Mouse (Mus musculus): Measurements from ENCODE around the gene Camta1. TPM values are rescaled to one million over a fixed set of nuclear protein-coding genes. Genes with fewer than 3 reads are reported as not detected.

The Camta1 gene
- polyA plus RNA-seq, 1 experiment from 2014 or later: 81.8 TPM

- H3K27ac ChIP-seq (ENCODE audit: low read length): no peak overlapping the region
- no peaks in the 10 kb centered on the region for H3K36me3 ChIP-seq (ENCODE audit: control insufficient read depth, insufficient read depth, low read length)
- H3K9me3 ChIP-seq (replicated peaks; ENCODE audit: control insufficient read depth, low read length): no peaks in the 10 kb centered on the region
- WGBS: 67% methylated on average over 7 of the region's 7 CpGs
- no peak overlapping the region for H3K4me3 ChIP-seq (replicated peaks; ENCODE audit: low read length)
- H3K9ac ChIP-seq (ENCODE audit: low read length): no peak overlapping the region
- ATAC-seq (ENCODE audit: insufficient read depth, low FRiP score): no peak
- no peak overlapping the region for H3K4me2 ChIP-seq (ENCODE audit: low read depth, low read length)
- no peaks in the 10 kb centered on the region for H3K27me3 ChIP-seq (ENCODE audit: control insufficient read depth, insufficient read depth, low read length)
- no peaks in the 10 kb centered on the region for H3K4me1 ChIP-seq (ENCODE audit: control insufficient read depth, insufficient read depth, low read length)
These were observed 292.8 kb downstream of the Camta1 start for GRCm38 (mm10) chr4:151568887-151569286.

- H3K9ac ChIP-seq (ENCODE audit: low read length): no peak overlapping the region
- no peak overlapping the region for H3K4me2 ChIP-seq (ENCODE audit: low read depth, low read length)
- H3K4me1 ChIP-seq (ENCODE audit: control insufficient read depth, insufficient read depth, low read length): no peaks in the 10 kb centered on the region
- no peak overlapping the region for H3K27ac ChIP-seq (ENCODE audit: low read length)
- no peaks in the 10 kb centered on the region for H3K36me3 ChIP-seq (ENCODE audit: control insufficient read depth, insufficient read depth, low read length)
- no peak overlapping the region for H3K4me3 ChIP-seq (replicated peaks; ENCODE audit: low read length)
- 73% methylated on average over 4 of the region's 4 CpGs for WGBS
- no peak for ATAC-seq (ENCODE audit: insufficient read depth, low FRiP score)
- no peaks in the 10 kb centered on the region for H3K27me3 ChIP-seq (ENCODE audit: control insufficient read depth, insufficient read depth, low read length)
- H3K9me3 ChIP-seq (replicated peaks; ENCODE audit: control insufficient read depth, low read length): no peaks in the 10 kb centered on the region
These were observed 294.6 kb downstream of the Camta1 start for GRCm38 (mm10) chr4:151567105-151567504.

- Histone ChIP-seq H3K27me3 (ENCODE audit: control insufficient read depth, insufficient read depth, low read length) (no peaks in the 10 kb centered on the region), H3K9ac (ENCODE audit: low read length) (no peak overlapping the region), H3K4me2 (ENCODE audit: low read depth, low read length) (no peak overlapping the region), H3K36me3 (ENCODE audit: control insufficient read depth, insufficient read depth, low read length) (no peaks in the 10 kb centered on the region), H3K4me1 (ENCODE audit: control insufficient read depth, insufficient read depth, low read length) (no peaks in the 10 kb centered on the region), H3K27ac (ENCODE audit: low read length) (no peak overlapping the region), H3K9me3 (replicated peaks; ENCODE audit: control insufficient read depth, low read length) (no peaks in the 10 kb centered on the region), H3K4me3 (replicated peaks; ENCODE audit: low read length) (no peak overlapping the region)
- ATAC-seq (ENCODE audit: insufficient read depth, low FRiP score): no peak
- WGBS: 62% methylated on average over 9 of the region's 9 CpGs
These were observed 306.2 kb downstream of the Camta1 start for GRCm38 (mm10) chr4:151555505-151555904.

DNA sequence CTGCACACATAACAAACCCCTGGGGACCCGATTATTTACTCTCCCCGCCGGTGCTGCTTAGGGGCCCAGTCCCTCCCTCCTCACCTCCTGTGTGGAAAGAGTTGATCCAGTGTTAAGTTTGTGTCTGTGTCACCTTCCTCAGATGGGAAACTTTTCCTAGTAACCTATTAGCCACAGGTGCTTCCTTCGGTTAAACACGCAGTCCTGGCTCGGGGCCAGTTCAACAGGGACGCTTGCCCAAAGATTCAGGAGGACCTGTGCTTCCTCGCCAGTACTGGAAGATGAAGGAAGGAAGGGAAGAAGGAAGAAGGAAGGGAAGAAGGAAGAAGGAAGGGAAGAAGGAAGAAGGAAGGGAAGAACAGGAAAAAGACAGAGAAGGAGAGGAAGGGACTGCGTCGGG lies 312.2 kb downstream of the Camta1 start:
- Histone ChIP-seq H3K4me3 (replicated peaks; ENCODE audit: low read length) (no peak overlapping the region), H3K27ac (ENCODE audit: low read length) (no peak overlapping the region), H3K4me1 (ENCODE audit: control insufficient read depth, insufficient read depth, low read length) (0 out of 2 replicates have a peak, but pooled peaks cover 4% of the 10 kb centered on the region), H3K4me2 (ENCODE audit: low read depth, low read length) (no peak overlapping the region), H3K9me3 (replicated peaks; ENCODE audit: control insufficient read depth, low read length) (no peaks in the 10 kb centered on the region), H3K36me3 (ENCODE audit: control insufficient read depth, insufficient read depth, low read length) (no peaks in the 10 kb centered on the region), H3K27me3 (ENCODE audit: control insufficient read depth, insufficient read depth, low read length) (no peaks in the 10 kb centered on the region), H3K9ac (ENCODE audit: low read length) (no peak overlapping the region)
- 31% methylated on average over 10 of the region's 10 CpGs for WGBS
- ATAC-seq (ENCODE audit: insufficient read depth, low FRiP score): no peak

DNA sequence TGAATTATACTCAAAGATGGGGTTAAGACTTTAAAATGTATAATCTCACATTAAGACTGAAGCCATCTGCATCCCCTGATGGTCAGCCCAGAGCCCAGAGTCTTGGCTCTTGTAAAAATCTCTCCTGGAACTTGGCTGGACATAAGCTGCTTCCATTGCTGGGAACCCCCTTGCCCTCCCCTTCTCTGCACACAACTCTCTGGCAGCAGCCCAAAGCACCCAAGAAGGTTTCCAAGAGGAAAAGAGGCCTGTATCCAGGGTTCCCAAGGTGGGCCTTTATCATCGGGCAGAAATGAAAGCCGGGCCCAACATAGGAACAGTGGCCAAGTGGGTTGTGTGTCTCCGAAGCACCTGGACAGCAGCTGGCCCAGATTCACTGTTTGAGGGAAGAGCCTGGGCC lies 316.2 kb downstream of the Camta1 start:
- WGBS: 78% methylated on average over 3 of the region's 3 CpGs
- Histone ChIP-seq H3K4me2 (ENCODE audit: low read depth, low read length) (no peak overlapping the region), H3K4me3 (replicated peaks; ENCODE audit: low read length) (no peak overlapping the region), H3K27ac (ENCODE audit: low read length) (no peak overlapping the region), H3K9ac (ENCODE audit: low read length) (no peak overlapping the region), H3K36me3 (ENCODE audit: control insufficient read depth, insufficient read depth, low read length) (no peaks in the 10 kb centered on the region), H3K9me3 (replicated peaks; ENCODE audit: control insufficient read depth, low read length) (no peaks in the 10 kb centered on the region), H3K27me3 (ENCODE audit: control insufficient read depth, insufficient read depth, low read length) (no peaks in the 10 kb centered on the region), H3K4me1 (ENCODE audit: control insufficient read depth, insufficient read depth, low read length) (0 out of 2 replicates have a peak, but pooled peaks cover 4% of the 10 kb centered on the region)
- no peak for ATAC-seq (ENCODE audit: insufficient read depth, low FRiP score)

- Histone ChIP-seq H3K9ac (ENCODE audit: low read length) (no peak overlapping the region), H3K27me3 (ENCODE audit: control insufficient read depth, insufficient read depth, low read length) (no peaks in the 10 kb centered on the region), H3K9me3 (replicated peaks; ENCODE audit: control insufficient read depth, low read length) (no peaks in the 10 kb centered on the region), H3K4me1 (ENCODE audit: control insufficient read depth, insufficient read depth, low read length) (peaks cover 8% of the 10 kb centered on the region; the same call in 1 of the 2 replicates), H3K4me2 (ENCODE audit: low read depth, low read length) (no peak overlapping the region), H3K27ac (ENCODE audit: low read length) (no peak overlapping the region), H3K4me3 (replicated peaks; ENCODE audit: low read length) (no peak overlapping the region), H3K36me3 (ENCODE audit: control insufficient read depth, insufficient read depth, low read length) (no peaks in the 10 kb centered on the region)
- ATAC-seq (ENCODE audit: insufficient read depth, low FRiP score): no peak
- 51% methylated on average over 5 of the region's 5 CpGs for WGBS
These were observed 317.5 kb downstream of the Camta1 start for GRCm38 (mm10) chr4:151544191-151544590.

DNA sequence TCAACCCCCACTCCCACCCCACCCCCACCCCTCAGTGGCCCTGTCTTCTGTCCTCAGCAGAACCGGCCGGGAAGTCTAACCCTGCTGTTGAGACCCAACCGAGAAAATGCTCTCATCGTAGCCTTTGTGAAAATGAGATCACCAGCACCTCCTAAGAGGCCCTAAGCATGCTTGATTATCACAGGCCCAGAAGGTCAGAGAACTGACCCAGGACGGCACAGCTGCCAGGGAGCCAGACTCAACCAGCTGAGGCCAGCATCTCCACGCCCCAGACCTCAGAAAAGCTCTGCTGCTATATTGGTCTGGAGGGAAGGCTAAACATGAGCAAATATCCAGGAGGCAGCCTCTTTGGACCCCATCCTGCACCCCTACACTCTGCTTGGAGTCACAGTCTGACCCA lies 321.1 kb downstream of the Camta1 start:
- no peak for ATAC-seq (ENCODE audit: insufficient read depth, low FRiP score)
- 64% methylated on average over 6 of the region's 6 CpGs for WGBS
- H3K4me3 ChIP-seq (replicated peaks; ENCODE audit: low read length): no peak overlapping the region
- H3K9me3 ChIP-seq (replicated peaks; ENCODE audit: control insufficient read depth, low read length): no peaks in the 10 kb centered on the region
- no peak overlapping the region for H3K9ac ChIP-seq (ENCODE audit: low read length)
- H3K4me1 ChIP-seq (ENCODE audit: control insufficient read depth, insufficient read depth, low read length): peaks cover 6% of the 10 kb centered on the region; the same call in 1 of the 2 replicates
- no peaks in the 10 kb centered on the region for H3K36me3 ChIP-seq (ENCODE audit: control insufficient read depth, insufficient read depth, low read length)
- H3K27ac ChIP-seq (ENCODE audit: low read length): no peak overlapping the region
- no peak overlapping the region for H3K4me2 ChIP-seq (ENCODE audit: low read depth, low read length)
- no peaks in the 10 kb centered on the region for H3K27me3 ChIP-seq (ENCODE audit: control insufficient read depth, insufficient read depth, low read length)

GRCm38 (mm10) chr4:151539881-151540280 lies 321.8 kb downstream of the Camta1 start:
- Histone ChIP-seq H3K27ac (ENCODE audit: low read length) (no peak overlapping the region), H3K9me3 (replicated peaks; ENCODE audit: control insufficient read depth, low read length) (no peaks in the 10 kb centered on the region), H3K4me1 (ENCODE audit: control insufficient read depth, insufficient read depth, low read length) (peaks cover 6% of the 10 kb centered on the region; the same call in 1 of the 2 replicates), H3K4me3 (replicated peaks; ENCODE audit: low read length) (no peak overlapping the region), H3K9ac (ENCODE audit: low read length) (no peak overlapping the region), H3K27me3 (ENCODE audit: control insufficient read depth, insufficient read depth, low read length) (no peaks in the 10 kb centered on the region), H3K36me3 (ENCODE audit: control insufficient read depth, insufficient read depth, low read length) (no peaks in the 10 kb centered on the region), H3K4me2 (ENCODE audit: low read depth, low read length) (no peak overlapping the region)
- WGBS: 67% methylated on average over 5 of the region's 5 CpGs
- no peak for ATAC-seq (ENCODE audit: insufficient read depth, low FRiP score)

DNA sequence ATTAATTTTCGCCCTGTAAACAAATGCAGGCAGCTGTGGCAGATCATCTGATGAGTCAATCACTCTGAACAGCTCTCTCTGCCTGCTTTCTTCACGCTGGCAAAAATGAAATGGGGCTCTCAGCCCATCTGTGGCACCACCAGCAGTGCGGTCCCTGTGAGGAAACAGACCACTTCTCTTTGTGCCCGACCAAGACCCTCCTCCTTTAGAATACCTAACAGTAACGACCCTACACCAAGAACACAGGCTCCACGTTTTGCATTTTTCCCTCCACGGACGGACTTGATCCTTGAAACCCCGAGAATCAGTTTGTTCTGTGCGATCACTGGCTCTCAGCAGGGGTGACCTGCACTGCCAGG lies 322.5 kb downstream of the Camta1 start:
- ATAC-seq (ENCODE audit: insufficient read depth, low FRiP score): no peak
- Histone ChIP-seq H3K27me3 (ENCODE audit: control insufficient read depth, insufficient read depth, low read length) (no peaks in the 10 kb centered on the region), H3K27ac (ENCODE audit: low read length) (no peak overlapping the region), H3K4me3 (replicated peaks; ENCODE audit: low read length) (no peak overlapping the region), H3K9me3 (replicated peaks; ENCODE audit: control insufficient read depth, low read length) (no peaks in the 10 kb centered on the region), H3K9ac (ENCODE audit: low read length) (no peak overlapping the region), H3K4me1 (ENCODE audit: control insufficient read depth, insufficient read depth, low read length) (peaks cover 6% of the 10 kb centered on the region; the same call in 1 of the 2 replicates), H3K36me3 (ENCODE audit: control insufficient read depth, insufficient read depth, low read length) (no peaks in the 10 kb centered on the region), H3K4me2 (ENCODE audit: low read depth, low read length) (no peak overlapping the region)
- 61% methylated on average over 10 of the region's 10 CpGs for WGBS
